Mouse (Mus musculus) embryonic facial prominence, embryonic 14.5 days (tissue): ENCODE results near the gene Ntsr1. TPM values are rescaled to one million over a fixed set of nuclear protein-coding genes. Genes with fewer than 3 reads are reported as not detected.
A peak's percentile ranks its signal among the peaks of the same experiment; 100 is the strongest.

ENCODE experiments used
- ATAC-seq: fragments of 200-750 bp; cut with Nextera tagmentation; 2 replicates; pipeline ENCODE4 v1.8.0; 2017; ENCODE audit warnings: low read depth, moderate number of reproducible peaks, moderate TSS enrichment
- DNase-seq: peaks from one replicate; pipeline ENCODE4 v3.0.0-alpha.2; 2015; ENCODE audit warnings: low spot score
- H3K27ac ChIP-seq: fragments of 300-500 bp; sonication (generic); replicated peaks from 2 replicates; pipeline ENCODE4 v1.5.1; 2014; ENCODE audit warnings: low read depth, mild to moderate bottlenecking, low read length, moderate library complexity
- H3K27me3 ChIP-seq: fragments of 300-500 bp; sonication (generic); replicated peaks from 2 replicates; pipeline ENCODE4 v1.6.1; 2014; ENCODE audit warnings: low read length; ENCODE audit not compliant: control insufficient read depth, insufficient read depth
- H3K36me3 ChIP-seq: fragments of 300-500 bp; sonication (generic); 2 replicates; pipeline ENCODE4 v1.6.1; 2014; ENCODE audit warnings: low read length, mixed read lengths; ENCODE audit not compliant: control insufficient read depth, insufficient read depth
- H3K4me1 ChIP-seq: fragments of 300-500 bp; sonication (generic); 2 replicates; pipeline ENCODE4 v1.6.1; 2014; ENCODE audit warnings: antibody characterized with exemption, low read length; ENCODE audit not compliant: control insufficient read depth, insufficient read depth
- H3K4me2 ChIP-seq: fragments of 300-500 bp; sonication (generic); 2 replicates; pipeline ENCODE4 v1.6.1; 2014; ENCODE audit warnings: low read depth, mild to moderate bottlenecking, low read length, moderate library complexity, mixed read lengths
- H3K4me3 ChIP-seq: fragments of 300-500 bp; sonication (generic); 2 replicates; pipeline ENCODE4 v1.5.1; 2014; ENCODE audit warnings: low read depth, mild to moderate bottlenecking, low read length
- H3K9ac ChIP-seq: fragments of 300-500 bp; sonication (generic); 2 replicates; pipeline ENCODE4 v1.6.1; 2014; ENCODE audit warnings: low read depth, mild to moderate bottlenecking, low read length, moderate library complexity, mixed read lengths
- H3K9me3 ChIP-seq: fragments of 300-500 bp; sonication (generic); 2 replicates; pipeline ENCODE4 v1.6.1; 2016; ENCODE audit warnings: low read length; ENCODE audit not compliant: control insufficient read depth
- WGBS: fragments of 180-500 bp; shearing (Covaris S2); extraction: QIAGEN DNeasy Blood & Tissue Kit; methylation state at CpG from one replicate; pipeline ENCODE4 v1.1.7; 2014; 5-methylcytosine and 5-hydroxymethylcytosine counted together
- polyA plus RNA-seq: library from polyadenylated mRNA; unstranded; fragments of >200 nt; fragmentation: Nextera tagmentation; extraction: Ambion mirVana; gene quantifications from 2 replicates; pipeline ENCODE4 v1.2.1, GENCODE M21; 2014

Gene Ntsr1
- polyA plus RNA-seq, 1 experiment from 2014 or later: 0.70 TPM

DNA sequence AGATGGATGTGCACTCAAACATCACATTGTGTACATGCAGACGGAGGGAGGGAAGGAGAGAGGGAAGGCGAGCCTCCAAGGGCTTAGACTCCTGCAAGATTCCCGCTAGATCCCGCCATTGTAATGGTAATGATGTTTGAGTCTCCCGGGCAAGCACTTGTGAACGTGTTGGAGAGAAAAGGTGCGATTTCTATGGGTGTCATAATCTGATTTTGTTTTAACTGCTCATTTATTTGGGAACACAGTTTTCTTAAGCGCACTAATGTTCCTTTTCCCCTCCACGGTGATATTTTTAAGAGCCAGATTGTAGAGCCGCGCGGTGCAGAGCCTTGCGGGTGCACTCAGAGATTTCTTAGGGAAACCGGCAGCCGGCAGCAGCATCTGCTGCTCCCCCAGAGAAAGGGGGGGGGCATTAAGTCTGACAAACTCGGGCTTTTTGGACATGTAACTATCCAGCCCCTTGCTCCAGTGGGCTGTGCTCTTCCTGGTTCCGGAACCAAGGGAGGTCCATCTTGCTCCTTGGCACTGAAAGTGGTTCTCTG lies 11.5 kb upstream of the Ntsr1 start:
- Histone ChIP-seq H3K9me3 (no peaks in the 10 kb centered on the region), H3K4me3 (no peak overlapping the region), H3K9ac (no peak overlapping the region), H3K27ac (no peak overlapping the region), H3K4me2 (no peak overlapping the region), H3K4me1 (no peaks in the 10 kb centered on the region), H3K36me3 (no peaks in the 10 kb centered on the region), H3K27me3 (no peaks in the 10 kb centered on the region; the same call in 1 of the 2 replicates)
- 15% methylated on average over 17 of the region's 17 CpGs for WGBS
- ATAC-seq (no peak), DNase-seq (no peak)

DNA sequence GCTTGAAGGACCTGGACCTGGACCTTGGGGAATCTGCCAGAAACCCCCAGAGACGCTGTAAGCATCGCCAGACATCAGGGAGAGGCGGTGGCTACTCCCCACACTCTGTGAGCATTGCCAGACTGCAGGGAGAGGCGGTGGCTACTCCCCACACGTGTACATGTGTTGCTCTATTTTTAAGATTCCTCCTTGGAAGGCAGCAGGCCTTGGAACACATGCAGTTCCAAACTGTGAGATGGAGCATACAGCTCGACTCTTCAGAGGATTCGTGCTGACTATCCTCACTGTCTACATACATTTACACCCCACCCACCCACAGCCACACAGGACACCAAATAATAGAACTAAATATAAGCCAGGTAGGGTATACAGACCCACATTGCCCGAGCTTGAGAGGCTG lies 3.9 kb upstream of the Ntsr1 start:
- ATAC-seq (no peak), DNase-seq (no peak)
- Histone ChIP-seq H3K27me3 (peaks cover 34% of the 10 kb centered on the region), H3K27ac (no peak overlapping the region), H3K9me3 (no peaks in the 10 kb centered on the region), H3K36me3 (no peaks in the 10 kb centered on the region), H3K4me3 (no peak overlapping the region), H3K4me2 (no peak overlapping the region), H3K4me1 (peaks cover 5% of the 10 kb centered on the region), H3K9ac (no peak overlapping the region)
- 65% methylated on average over 8 of the region's 8 CpGs for WGBS

DNA sequence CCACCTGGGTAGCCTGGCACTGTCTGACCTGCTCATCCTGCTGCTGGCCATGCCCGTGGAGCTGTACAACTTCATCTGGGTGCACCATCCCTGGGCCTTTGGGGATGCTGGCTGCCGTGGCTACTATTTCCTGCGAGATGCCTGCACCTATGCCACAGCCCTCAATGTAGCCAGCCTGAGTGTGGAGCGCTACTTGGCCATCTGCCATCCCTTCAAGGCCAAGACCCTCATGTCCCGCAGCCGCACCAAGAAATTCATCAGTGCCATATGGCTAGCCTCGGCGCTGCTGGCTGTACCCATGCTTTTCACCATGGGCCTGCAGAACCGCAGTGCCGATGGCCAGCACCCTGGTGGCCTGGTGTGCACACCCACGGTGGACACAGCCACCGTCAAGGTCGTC lies 950 bp downstream of the Ntsr1 start:
- Histone ChIP-seq H3K27ac (0 out of 2 replicates have a peak overlapping the region, but pooled peaks have one; percentile 15), H3K9me3 (no peaks in the 10 kb centered on the region), H3K4me3 (no peak overlapping the region), H3K36me3 (no peaks in the 10 kb centered on the region), H3K4me2 (peak overlapping the region; percentile 74; the same call in 1 of the 2 replicates), H3K27me3 (peaks cover 41% of the 10 kb centered on the region), H3K9ac (no peak overlapping the region), H3K4me1 (peaks cover 13% of the 10 kb centered on the region)
- DNase-seq (no peak), ATAC-seq (no peak)
- 49% methylated on average over 13 of the region's 13 CpGs for WGBS

DNA sequence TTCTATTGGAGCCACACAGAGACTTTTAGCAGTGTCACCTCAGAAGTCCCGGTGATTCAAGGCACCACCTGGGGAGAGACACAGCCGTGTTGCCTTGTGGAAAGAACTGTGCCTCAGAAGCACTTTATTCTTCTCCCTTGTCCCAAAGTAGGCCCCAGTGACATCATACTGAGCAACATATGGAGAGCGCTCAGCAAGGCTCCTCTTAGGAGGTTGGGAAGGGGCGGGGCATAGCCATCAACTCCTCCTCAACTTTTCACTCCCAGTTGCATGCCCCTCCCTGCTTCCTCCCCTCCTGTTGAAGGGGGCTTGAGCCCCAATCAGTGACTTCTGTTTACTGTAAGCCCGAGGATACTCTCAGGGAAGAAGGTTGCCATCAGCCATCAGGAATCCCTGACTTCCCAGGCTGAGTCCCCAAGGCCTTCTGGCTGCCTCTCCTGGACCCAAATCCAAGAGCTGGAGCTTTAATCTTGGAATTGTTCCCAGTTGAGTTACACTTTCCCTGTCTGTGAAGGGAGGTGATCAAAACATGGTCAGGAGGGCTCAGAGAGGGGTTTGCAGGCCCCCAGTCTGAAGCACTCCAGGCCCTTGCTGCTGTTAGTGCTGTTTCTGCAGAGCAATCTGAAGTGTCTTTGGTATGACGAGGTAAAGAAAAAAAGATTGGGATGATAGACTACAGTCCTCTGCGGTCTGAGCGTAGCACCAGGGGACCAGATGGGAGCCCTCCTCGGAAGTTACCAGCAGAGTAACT lies 1.6 kb downstream of the Ntsr1 start:
- DNase-seq (peak; percentile 84), ATAC-seq (peak; percentile 82; the same call in 1 of the 2 replicates)
- Histone ChIP-seq H3K9ac (no peak overlapping the region), H3K27me3 (peaks cover 41% of the 10 kb centered on the region), H3K9me3 (no peaks in the 10 kb centered on the region), H3K27ac (0 out of 2 replicates have a peak overlapping the region, but pooled peaks have one; percentile 15), H3K4me3 (no peak overlapping the region), H3K36me3 (no peaks in the 10 kb centered on the region), H3K4me2 (peak overlapping the region; percentile 74; the same call in 1 of the 2 replicates), H3K4me1 (peaks cover 13% of the 10 kb centered on the region)
- 33% methylated on average over 9 of the region's 9 CpGs for WGBS

DNA sequence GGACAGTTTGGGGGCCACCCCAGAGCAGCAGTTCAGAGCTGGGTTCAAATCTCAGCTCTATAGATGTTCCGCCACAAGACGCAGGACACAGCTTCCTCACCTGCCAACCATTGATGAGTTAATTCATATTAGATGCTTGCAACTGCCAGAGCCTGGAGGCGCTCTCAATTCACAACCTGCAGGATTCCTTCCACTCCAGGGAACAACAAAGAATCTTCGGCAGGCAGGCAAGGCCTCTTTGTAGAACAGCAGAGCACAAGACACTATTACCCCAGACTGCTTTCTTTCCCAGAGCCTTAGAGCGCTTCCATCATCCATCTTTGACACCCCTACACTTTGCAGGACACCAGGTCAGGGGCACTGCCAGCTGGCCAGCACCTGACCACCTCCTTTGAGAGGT lies 6.5 kb downstream of the Ntsr1 start:
- WGBS: 64% methylated on average over 5 of the region's 5 CpGs
- H3K27me3 ChIP-seq: peaks cover 3% of the 10 kb centered on the region; the same call in 1 of the 2 replicates
- no peak overlapping the region for H3K9ac ChIP-seq
- no peak overlapping the region for H3K27ac ChIP-seq
- H3K9me3 ChIP-seq: no peaks in the 10 kb centered on the region
- peaks cover 4% of the 10 kb centered on the region for H3K4me1 ChIP-seq
- H3K4me3 ChIP-seq: no peak overlapping the region
- no peaks in the 10 kb centered on the region for H3K36me3 ChIP-seq
- DNase-seq (no peak), ATAC-seq (no peak)
- H3K4me2 ChIP-seq: no peak overlapping the region

DNA sequence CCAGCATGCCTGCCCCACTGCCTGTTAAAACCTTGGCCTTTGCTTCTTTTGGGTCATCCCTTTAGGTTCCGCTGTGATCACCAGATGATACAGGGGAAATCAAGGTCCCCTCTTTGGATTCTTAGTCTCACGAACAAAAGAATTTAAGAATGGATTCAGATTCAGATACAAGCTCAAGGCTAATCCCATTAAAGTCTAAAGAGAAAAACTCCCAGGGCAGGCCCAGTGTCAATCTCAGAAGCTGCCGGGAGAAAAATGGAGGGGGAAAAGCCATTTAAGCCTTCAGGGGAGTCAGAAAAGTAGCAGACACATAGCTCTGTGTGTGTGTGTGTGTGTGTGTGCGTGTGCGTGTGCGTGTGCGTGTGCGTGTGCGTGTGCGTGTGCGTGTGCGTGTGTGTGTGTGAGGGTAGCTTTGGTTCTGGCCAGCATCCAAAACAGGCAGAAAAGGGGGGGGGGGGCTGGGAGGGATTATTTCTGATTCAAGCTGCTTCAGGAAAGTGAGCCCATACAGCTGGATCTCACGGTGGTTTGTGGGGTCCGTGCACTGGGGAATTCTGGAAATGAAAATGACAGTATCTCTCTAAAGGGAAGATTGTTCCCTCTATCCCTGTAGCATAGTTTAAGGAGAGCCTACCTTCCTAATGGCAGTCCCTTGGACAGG lies 8.8 kb downstream of the Ntsr1 start:
- no peaks in the 10 kb centered on the region for H3K9me3 ChIP-seq
- H3K27ac ChIP-seq: no peak overlapping the region
- no peak overlapping the region for H3K4me2 ChIP-seq
- 0 out of 2 replicates have a peak, but pooled peaks cover 1% of the 10 kb centered on the region for H3K27me3 ChIP-seq
- H3K9ac ChIP-seq: no peak overlapping the region
- H3K36me3 ChIP-seq: no peaks in the 10 kb centered on the region
- WGBS: 65% methylated on average over 11 of the region's 14 CpGs
- ATAC-seq: no peak
- no peak overlapping the region for H3K4me3 ChIP-seq
- no peak for DNase-seq
- peaks cover 4% of the 10 kb centered on the region for H3K4me1 ChIP-seq

DNA sequence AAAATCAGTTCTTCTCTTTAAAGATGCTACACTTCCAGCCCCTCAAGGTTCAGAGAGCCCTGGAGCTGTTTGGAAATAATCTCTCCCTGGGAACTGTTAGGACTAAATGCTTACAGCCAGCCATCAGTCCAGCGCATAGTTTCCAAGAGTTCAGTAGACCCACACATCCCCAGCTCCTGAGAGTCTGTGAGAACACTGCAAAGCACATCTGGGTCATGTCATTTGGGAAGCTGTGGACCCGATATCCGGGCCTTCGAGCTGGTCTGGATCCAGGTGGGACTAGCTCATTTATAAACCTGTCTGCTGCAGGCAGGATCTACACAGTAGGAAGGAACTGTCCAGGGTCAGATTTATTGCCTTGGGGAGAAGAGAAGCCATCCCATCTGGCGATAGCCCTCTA lies 11.1 kb downstream of the Ntsr1 start:
- H3K9ac ChIP-seq: no peak overlapping the region
- no peak overlapping the region for H3K27ac ChIP-seq
- DNase-seq (no peak), ATAC-seq (no peak)
- no peaks in the 10 kb centered on the region for H3K9me3 ChIP-seq
- H3K4me1 ChIP-seq: peaks cover 4% of the 10 kb centered on the region
- WGBS: 55% methylated on average over 5 of the region's 5 CpGs
- H3K4me2 ChIP-seq: no peak overlapping the region
- no peak overlapping the region for H3K4me3 ChIP-seq
- H3K27me3 ChIP-seq: no peaks in the 10 kb centered on the region
- H3K36me3 ChIP-seq: no peaks in the 10 kb centered on the region

DNA sequence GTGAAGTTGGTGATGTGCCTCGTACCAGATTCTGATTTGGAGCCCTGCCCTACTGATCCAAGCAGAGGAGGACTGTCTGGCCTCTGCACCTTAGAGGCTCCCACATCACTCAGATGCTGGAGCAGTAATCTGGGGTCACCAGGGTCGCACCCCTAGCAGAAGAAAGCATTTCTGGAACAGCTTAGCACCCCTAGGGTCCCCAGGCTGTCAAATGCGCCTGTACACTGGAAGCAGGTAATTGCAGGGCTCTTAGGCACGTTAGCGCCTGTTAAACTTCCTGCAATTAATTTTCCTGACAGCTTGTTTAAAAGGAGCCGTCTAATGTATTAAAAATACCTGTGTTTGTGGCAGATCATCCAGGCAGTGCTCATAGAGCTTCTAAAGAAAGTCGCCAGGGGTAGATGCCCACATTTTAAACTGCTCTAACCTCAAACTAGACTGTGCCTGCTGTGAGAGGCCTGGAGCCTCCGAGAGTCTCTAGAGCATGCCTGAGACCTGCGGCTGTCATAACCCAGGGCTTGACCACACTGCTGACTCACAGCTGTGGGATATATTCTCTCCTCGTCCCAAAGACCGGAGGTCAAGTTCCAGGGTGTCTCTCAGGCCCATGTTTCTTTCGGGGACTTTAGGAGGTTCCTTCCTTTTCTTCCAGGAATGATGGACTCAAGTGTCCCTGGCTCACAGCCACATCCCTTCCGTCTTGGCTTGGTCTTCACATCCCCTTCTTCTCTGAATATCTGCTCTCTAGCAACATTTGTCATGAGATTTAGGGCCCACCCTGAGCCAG lies 12.3 kb downstream of the Ntsr1 start:
- Histone ChIP-seq H3K4me1 (peaks cover 4% of the 10 kb centered on the region), H3K27ac (no peak overlapping the region), H3K9me3 (no peaks in the 10 kb centered on the region), H3K27me3 (no peaks in the 10 kb centered on the region), H3K4me3 (no peak overlapping the region), H3K4me2 (no peak overlapping the region), H3K9ac (no peak overlapping the region), H3K36me3 (no peaks in the 10 kb centered on the region)
- WGBS: 38% methylated on average over 13 of the region's 13 CpGs
- peak; percentile 45 for DNase-seq
- ATAC-seq: 0 out of 2 replicates have a peak, but pooled peaks have one; percentile 57
